In genomic region chr6:29024000-29024417, GRCm38 (mm10) we compare ENCODE assay signal across 8 mouse cellular contexts. TPM values are rescaled to one million over a fixed set of nuclear protein-coding genes. Genes with fewer than 3 reads are reported as not detected.
DNase-seq lines count a peak whose midpoint lies in the region; ATAC-seq lines count a peak whose summit lies in the region.

No protein-coding gene starts in this region.

- no peak overlapping the region for H3K27ac ChIP-seq in forebrain, embryonic 11.5 days (ENCODE audit: low read depth, low read length)

- no peak overlapping the region for H3K4me3 ChIP-seq in forebrain, embryonic 11.5 days (ENCODE audit: low read depth, low read length)

- peak; percentile 80 for ATAC-seq in forebrain, embryonic 11.5 days (replicated peaks; ENCODE audit: low FRiP score)

- peaks cover 4% of the 10 kb centered on the region; the same call in 1 of the 2 replicates for H3K27me3 ChIP-seq in forebrain, embryonic 11.5 days (ENCODE audit: control insufficient read depth, insufficient read depth, low read length)

- no peaks in the 10 kb centered on the region for H3K9me3 ChIP-seq in forebrain, embryonic 11.5 days (ENCODE audit: control insufficient read depth, low read length)

- peaks cover 5% of the 10 kb centered on the region; the same call in 1 of the 2 replicates for H3K4me1 ChIP-seq in forebrain, embryonic 11.5 days (replicated peaks; ENCODE audit: control insufficient read depth, insufficient read depth, low read length)

- H3K4me2 ChIP-seq in forebrain, embryonic 11.5 days (ENCODE audit: low read depth, low read length, severe bottlenecking), result peak overlapping the region; percentile 21; the same call in 1 of the 2 replicates

- H3K36me3 ChIP-seq in forebrain, embryonic 11.5 days (ENCODE audit: control insufficient read depth, insufficient read depth, low read length), result no peaks in the 10 kb centered on the region

- 6% methylated on average over 16 of the region's 16 CpGs for WGBS in forebrain, embryonic 11.5 days
- WGBS in large intestine, adult 2 months, result 5% methylated on average over 16 of the region's 16 CpGs

- intact Hi-C loops in heart, postnatal 10 days (cut with DNase I), result loop anchor here (1.0 to 10.0 kb wide), 6 partner anchors 75 to 717 kb away; partner anchors contain the start of genes Arf5, Fscn3 and Gcc1

- DNase-seq in MEL-GATA-1-ER (ENCODE audit: extremely low read depth, low read depth), result peak; percentile 49
- DNase-seq in c-Kit-positive CD71-positive TER-119-negative erythroid progenitor cells, embryonic 14.5 days (ENCODE audit: low read depth), result peak; percentile 40
- DNase-seq in forebrain, embryonic 11.5 days (ENCODE audit: low spot score), result peak; percentile 91
- DNase-seq in heart, postnatal 10 days, result peak; percentile 68 to 85
- DNase-seq in large intestine, adult 2 months (ENCODE audit: low read depth, low spot score), result peak; percentile 31
- DNase-seq in lung, postnatal 14 days, result peak; percentile 76
- peak; percentile 94 for DNase-seq in retina, embryonic 14.5 days (ENCODE audit: low spot score)
- peak; percentile 53 for DNase-seq in urinary bladder, adult 2 months (ENCODE audit: low spot score)

- H3K9ac ChIP-seq in forebrain, embryonic 11.5 days (ENCODE audit: low read length), result peak overlapping the region; percentile 29; the same call in 1 of the 2 replicates

RNA-seq across cellular contexts. Expression of gene Lep, which starts 36.0 kb away (rescaled TPM):
- polyA plus RNA-seq in forebrain, embryonic 11.5 days (2014; fragmentation: Nextera tagmentation; extraction: Ambion mirVana), result not detected in 2 replicates
- under 1 TPM; 0.29 to 0.60 TPM for total RNA-seq in heart, postnatal 10 days (2021)
- 2.8 and 3.5 TPM in 2 replicates for polyA plus RNA-seq in large intestine, adult 2 months (2012; rRNA removed)
- 1.4 and 4.8 TPM in 2 replicates for polyA plus RNA-seq in urinary bladder, adult 2 months (2012; rRNA removed)

Comparison
In these comparisons a context has a peak if more than half of its experiments do, and no peak if none do; other contexts are left out.
1. DNase-seq: peak in every context shown above with its lines; median percentile 94 in retina, embryonic 14.5 days; 91 in forebrain, embryonic 11.5 days; 76 in heart, postnatal 10 days; 76 in lung, postnatal 14 days; 53 in urinary bladder, adult 2 months; 49 in MEL-GATA-1-ER; 40 in c-Kit-positive CD71-positive TER-119-negative erythroid progenitor cells, embryonic 14.5 days; 31 in large intestine, adult 2 months.